Mouse (Mus musculus): ENCODE measurements at regions not wholly inside any gene's neighbourhood (a gene's known extent, or its start where the extent isn't known, plus 50 kb on each side); places are given as distances from the start of the nearest gene placed in this dataset.

GRCm38 (mm10) chr7:119384670-119385241, 74.3 kb downstream of the Gp2 start:
- H3K27me3 ChIP-seq (ENCODE audit: control insufficient read depth, insufficient read depth, insufficient read length), result no peaks in the 10 kb centered on the region
- no peaks in the 10 kb centered on the region for H3K79me2 ChIP-seq (ENCODE audit: control insufficient read depth, insufficient read depth)
- no peaks in the 10 kb centered on the region for H3K36me3 ChIP-seq (ENCODE audit: control insufficient read depth, insufficient read depth)
- no peak for TF ChIP-seq TCF12 (IDR thresholded peaks at IDR 0.05; ENCODE audit: insufficient read depth, poor library complexity, severe bottlenecking)
- TF ChIP-seq MAX (IDR thresholded peaks at IDR 0.05; ENCODE audit: low read depth), result no peak
- TF ChIP-seq MYOG (IDR thresholded peaks at IDR 0.05; ENCODE audit: control insufficient read depth in 1 of 3, insufficient read depth in 1 of 3, insufficient read length in 2 of 3, low read depth in 2 of 3), result no peak
- TF ChIP-seq REST (IDR thresholded peaks at IDR 0.05; ENCODE audit: insufficient read depth, insufficient read length), result no peak
- TF ChIP-seq E2F4 (IDR thresholded peaks at IDR 0.05; ENCODE audit: insufficient read depth), result no peak
- no peak for TF ChIP-seq TCF3 (IDR thresholded peaks at IDR 0.05; ENCODE audit: insufficient read length, low read depth)
- TF ChIP-seq USF1 (IDR thresholded peaks at IDR 0.05; ENCODE audit: low read depth), result no peak
- no peak overlapping the region for H3K4me2 ChIP-seq (ENCODE audit: low read depth)
- no peak overlapping the region for H3K4me3 ChIP-seq
- no peak overlapping the region for H3ac ChIP-seq (ENCODE audit: control insufficient read depth, insufficient read length)

- no peaks in the 10 kb centered on the region for H3K27me3 ChIP-seq (ENCODE audit: control insufficient read depth, insufficient read depth, insufficient read length)
- TF ChIP-seq MYOG (IDR thresholded peaks at IDR 0.05; ENCODE audit: control insufficient read depth in 1 of 3, insufficient read depth in 1 of 3, insufficient read length in 2 of 3, low read depth in 2 of 3) (no peak), CEBPB (IDR thresholded peaks at IDR 0.05; ENCODE audit: insufficient read depth, poor library complexity, severe bottlenecking) (no peak), TCF3 (IDR thresholded peaks at IDR 0.05; ENCODE audit: insufficient read length, low read depth) (no peak), MAX (IDR thresholded peaks at IDR 0.05; ENCODE audit: low read depth) (no peak), SRF (IDR thresholded peaks at IDR 0.05; ENCODE audit: control insufficient read depth, insufficient read length, low read depth) (no peak), REST (IDR thresholded peaks at IDR 0.05; ENCODE audit: insufficient read depth, insufficient read length) (no peak), POLR2AphosphoS2 (IDR thresholded peaks at IDR 0.05; ENCODE audit: insufficient read length, low read depth) (no peak), MYOD1 (IDR thresholded peaks at IDR 0.05; ENCODE audit: control insufficient read depth in 1 of 3, insufficient read length in 2 of 3, low read depth in 2 of 3) (no peak), POLR2A (IDR thresholded peaks at IDR 0.05; ENCODE audit: insufficient read length, low read depth) (no peak), TCF12 (IDR thresholded peaks at IDR 0.05; ENCODE audit: insufficient read depth, poor library complexity, severe bottlenecking) (no peak), E2F4 (IDR thresholded peaks at IDR 0.05; ENCODE audit: insufficient read depth) (no peak), USF1 (IDR thresholded peaks at IDR 0.05; ENCODE audit: low read depth) (no peak)
- no peaks in the 10 kb centered on the region for H3K79me2 ChIP-seq (ENCODE audit: control insufficient read depth, insufficient read depth)
- no peak overlapping the region for H3K4me3 ChIP-seq
- no peak overlapping the region for H3K4me2 ChIP-seq (ENCODE audit: low read depth)
- no peaks in the 10 kb centered on the region for H3K36me3 ChIP-seq (ENCODE audit: control insufficient read depth, insufficient read depth)
- H3ac ChIP-seq (ENCODE audit: control insufficient read depth, insufficient read length), result no peak overlapping the region
These were observed 79.2 kb downstream of the Gp2 start for GRCm38 (mm10) chr7:119379935-119380334.

GRCm38 (mm10) chr7:119364268-119364596, 94.9 kb downstream of the Gp2 start:
- H3K27me3 ChIP-seq (ENCODE audit: control insufficient read depth, insufficient read depth, insufficient read length), result no peaks in the 10 kb centered on the region
- H3K4me2 ChIP-seq (ENCODE audit: low read depth), result no peak overlapping the region
- no peaks in the 10 kb centered on the region for H3K79me2 ChIP-seq (ENCODE audit: control insufficient read depth, insufficient read depth)
- TF ChIP-seq REST (IDR thresholded peaks at IDR 0.05; ENCODE audit: insufficient read depth, insufficient read length) (no peak), MYOD1 (IDR thresholded peaks at IDR 0.05; ENCODE audit: control insufficient read depth in 1 of 3, insufficient read length in 2 of 3, low read depth in 2 of 3) (no peak), CEBPB (IDR thresholded peaks at IDR 0.05; ENCODE audit: insufficient read depth, poor library complexity, severe bottlenecking) (no peak), MAX (IDR thresholded peaks at IDR 0.05; ENCODE audit: low read depth) (no peak), SRF (IDR thresholded peaks at IDR 0.05; ENCODE audit: control insufficient read depth, insufficient read length, low read depth) (no peak), POLR2A (IDR thresholded peaks at IDR 0.05; ENCODE audit: insufficient read length, low read depth) (no peak), POLR2AphosphoS2 (IDR thresholded peaks at IDR 0.05; ENCODE audit: insufficient read length, low read depth) (no peak), TCF12 (IDR thresholded peaks at IDR 0.05; ENCODE audit: insufficient read depth, poor library complexity, severe bottlenecking) (no peak), MYOG (IDR thresholded peaks at IDR 0.05; ENCODE audit: control insufficient read depth in 1 of 3, insufficient read depth in 1 of 3, insufficient read length in 2 of 3, low read depth in 2 of 3) (no peak), E2F4 (IDR thresholded peaks at IDR 0.05; ENCODE audit: insufficient read depth) (no peak), USF1 (IDR thresholded peaks at IDR 0.05; ENCODE audit: low read depth) (no peak), TCF3 (IDR thresholded peaks at IDR 0.05; ENCODE audit: insufficient read length, low read depth) (no peak)
- no peaks in the 10 kb centered on the region for H3K36me3 ChIP-seq (ENCODE audit: control insufficient read depth, insufficient read depth)
- H3ac ChIP-seq (ENCODE audit: control insufficient read depth, insufficient read length), result no peak overlapping the region
- H3K4me3 ChIP-seq, result no peak overlapping the region

GRCm38 (mm10) chr7:119363552-119364267, 95.4 kb downstream of the Gp2 start:
- Histone ChIP-seq H3ac (ENCODE audit: control insufficient read depth, insufficient read length) (no peak overlapping the region), H3K79me2 (ENCODE audit: control insufficient read depth, insufficient read depth) (no peaks in the 10 kb centered on the region), H3K27me3 (ENCODE audit: control insufficient read depth, insufficient read depth, insufficient read length) (no peaks in the 10 kb centered on the region), H3K4me3 (no peak overlapping the region), H3K36me3 (ENCODE audit: control insufficient read depth, insufficient read depth) (no peaks in the 10 kb centered on the region), H3K4me2 (ENCODE audit: low read depth) (no peak overlapping the region)
- no peak for TF ChIP-seq POLR2A (IDR thresholded peaks at IDR 0.05; ENCODE audit: insufficient read length, low read depth)
- no peak for TF ChIP-seq MAX (IDR thresholded peaks at IDR 0.05; ENCODE audit: low read depth)
- TF ChIP-seq MYOD1 (IDR thresholded peaks at IDR 0.05; ENCODE audit: control insufficient read depth in 1 of 3, insufficient read length in 2 of 3, low read depth in 2 of 3), result no peak
- no peak for TF ChIP-seq POLR2AphosphoS2 (IDR thresholded peaks at IDR 0.05; ENCODE audit: insufficient read length, low read depth)
- no peak for TF ChIP-seq CEBPB (IDR thresholded peaks at IDR 0.05; ENCODE audit: insufficient read depth, poor library complexity, severe bottlenecking)
- TF ChIP-seq TCF12 (IDR thresholded peaks at IDR 0.05; ENCODE audit: insufficient read depth, poor library complexity, severe bottlenecking), result no peak
- TF ChIP-seq REST (IDR thresholded peaks at IDR 0.05; ENCODE audit: insufficient read depth, insufficient read length), result no peak
- no peak for TF ChIP-seq TCF3 (IDR thresholded peaks at IDR 0.05; ENCODE audit: insufficient read length, low read depth)
- no peak for TF ChIP-seq E2F4 (IDR thresholded peaks at IDR 0.05; ENCODE audit: insufficient read depth)
- no peak for TF ChIP-seq USF1 (IDR thresholded peaks at IDR 0.05; ENCODE audit: low read depth)
- no peak for TF ChIP-seq MYOG (IDR thresholded peaks at IDR 0.05; ENCODE audit: control insufficient read depth in 1 of 3, insufficient read depth in 1 of 3, insufficient read length in 2 of 3, low read depth in 2 of 3)
- no peak for TF ChIP-seq SRF (IDR thresholded peaks at IDR 0.05; ENCODE audit: control insufficient read depth, insufficient read length, low read depth)

Data from myocyte (in vitro differentiated cells).